Mouse (Mus musculus) forelimb bud, embryonic 11.5 days (tissue): ENCODE data around the gene Traf7.
A peak's percentile ranks its signal among the peaks of the same experiment; 100 is the strongest.

ENCODE experiments used
- DNase-seq: peaks from one replicate; pipeline ENCODE4 v3.0.0-alpha.2; 2012; ENCODE audit warnings: low read depth, low spot score

The Traf7 gene

DNA sequence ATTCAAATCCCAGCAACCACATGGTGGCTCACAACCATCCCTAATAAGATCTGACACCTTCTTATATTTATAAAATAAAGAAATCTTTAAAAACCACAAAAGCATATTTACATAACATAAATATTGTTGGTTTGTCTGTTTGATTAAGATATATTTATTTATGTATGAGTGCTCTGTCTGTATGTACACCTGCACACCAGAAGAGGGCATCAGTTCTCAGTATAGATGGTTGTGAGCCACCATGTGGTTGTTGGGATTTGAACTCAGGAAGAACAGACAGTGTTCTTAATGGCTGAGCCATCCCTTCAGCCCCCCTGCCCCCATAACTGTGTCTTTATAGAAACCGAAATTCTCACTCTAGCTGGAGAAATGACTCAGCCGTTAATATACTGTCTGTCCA is 17.5 kb upstream of the Traf7 start:
- no peak for DNase-seq

DNA sequence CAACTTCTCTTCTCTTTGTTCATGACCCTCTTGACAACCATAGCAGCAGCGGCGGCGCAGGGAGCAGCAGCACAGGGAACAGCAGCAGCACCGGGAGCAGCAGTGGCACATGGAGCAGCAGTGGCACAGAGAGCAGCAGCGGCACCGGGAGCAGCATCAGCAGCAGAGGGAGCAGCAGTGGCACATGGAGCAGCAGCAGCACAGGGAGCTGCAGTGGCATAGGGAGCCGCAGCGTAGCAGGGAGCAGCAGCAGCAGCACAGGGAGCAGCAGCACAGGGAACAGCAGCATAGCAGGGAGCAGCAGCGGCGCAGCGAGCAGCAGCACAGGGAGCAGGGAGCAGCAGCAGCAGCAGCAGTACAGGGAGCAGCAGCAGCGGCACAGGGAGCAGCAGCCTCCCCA is 16.9 kb upstream of the Traf7 start:
- DNase-seq, result no peak

DNA sequence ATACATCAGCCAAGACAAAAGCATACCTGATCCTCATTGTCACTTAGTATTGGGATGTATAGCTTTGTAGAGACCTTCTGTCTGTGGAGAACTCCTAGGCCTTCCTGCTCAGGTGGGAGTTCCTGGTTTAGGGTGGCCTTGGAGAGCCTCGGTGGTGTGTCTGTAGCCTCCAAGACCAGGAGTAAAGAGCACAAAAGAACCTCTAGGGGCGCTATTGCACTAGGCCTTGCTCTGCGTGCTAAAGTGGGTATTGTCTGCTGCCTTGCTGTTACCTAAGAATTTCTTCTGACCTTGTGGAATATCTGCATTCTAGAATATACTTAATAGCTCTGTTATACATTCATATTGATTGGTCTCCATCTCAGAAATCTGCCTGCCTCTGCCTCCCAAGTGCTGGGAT is 12.6 kb upstream of the Traf7 start:
- DNase-seq, result no peak

DNA sequence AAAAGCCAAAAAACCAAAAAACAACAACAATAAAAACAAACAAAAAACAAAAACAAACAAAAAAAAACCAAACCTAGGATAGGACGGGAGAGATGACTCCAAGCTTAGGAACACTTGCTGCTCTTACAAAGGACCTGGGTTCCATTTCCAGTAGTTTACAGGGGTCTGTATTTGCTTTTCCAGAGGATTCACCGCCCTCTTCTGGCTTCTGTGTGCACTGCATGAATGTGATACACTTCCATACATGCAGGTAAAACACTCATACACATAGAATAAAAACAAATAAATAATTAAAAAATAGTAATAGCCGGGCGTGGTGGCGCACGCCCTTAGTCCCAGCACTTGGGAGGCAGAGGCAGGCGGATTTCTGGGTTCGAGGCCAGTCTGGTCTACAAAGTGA is 11.2 kb upstream of the Traf7 start:
- peak; percentile 49 for DNase-seq

DNA sequence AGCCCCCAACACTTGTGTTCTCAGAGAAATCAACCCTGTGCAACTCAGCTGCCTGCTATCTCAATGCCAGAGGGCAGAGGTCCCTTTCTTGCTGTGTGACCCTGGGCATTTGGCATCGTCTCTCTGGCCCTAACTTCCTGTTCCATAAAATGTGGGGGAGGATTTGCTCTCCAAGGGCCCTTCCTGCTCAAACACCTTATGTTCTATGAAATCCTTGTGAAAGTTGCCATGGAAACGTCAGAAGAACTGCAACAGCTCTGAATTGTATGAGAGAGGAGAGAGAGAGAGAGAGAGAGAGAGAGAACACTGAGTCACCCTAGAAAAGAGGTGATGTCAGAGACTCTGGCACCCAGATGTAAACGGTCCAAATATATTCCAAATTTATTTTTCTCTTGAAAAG is 9.8 kb upstream of the Traf7 start:
- DNase-seq, result no peak

DNA sequence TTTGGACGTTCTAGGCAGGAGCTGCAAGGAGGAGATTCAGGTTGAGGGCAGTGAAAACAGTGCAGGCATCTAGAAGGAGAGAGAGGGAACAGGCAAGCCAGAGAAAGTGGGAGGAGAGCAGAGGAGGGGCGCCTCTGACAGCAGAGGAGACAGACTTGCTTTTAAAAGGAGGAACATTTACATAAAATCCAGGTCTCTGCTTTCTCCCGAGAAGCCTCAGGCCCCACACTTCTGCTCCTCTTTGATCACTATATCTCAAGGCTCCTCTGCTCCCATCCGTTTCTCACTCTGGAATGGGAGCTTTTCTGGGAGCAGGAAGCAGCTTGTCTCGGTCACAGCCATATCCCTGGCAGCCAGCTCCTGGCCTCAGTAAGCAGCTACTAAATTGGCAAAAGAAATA is 7.6 kb upstream of the Traf7 start:
- no peak for DNase-seq

DNA sequence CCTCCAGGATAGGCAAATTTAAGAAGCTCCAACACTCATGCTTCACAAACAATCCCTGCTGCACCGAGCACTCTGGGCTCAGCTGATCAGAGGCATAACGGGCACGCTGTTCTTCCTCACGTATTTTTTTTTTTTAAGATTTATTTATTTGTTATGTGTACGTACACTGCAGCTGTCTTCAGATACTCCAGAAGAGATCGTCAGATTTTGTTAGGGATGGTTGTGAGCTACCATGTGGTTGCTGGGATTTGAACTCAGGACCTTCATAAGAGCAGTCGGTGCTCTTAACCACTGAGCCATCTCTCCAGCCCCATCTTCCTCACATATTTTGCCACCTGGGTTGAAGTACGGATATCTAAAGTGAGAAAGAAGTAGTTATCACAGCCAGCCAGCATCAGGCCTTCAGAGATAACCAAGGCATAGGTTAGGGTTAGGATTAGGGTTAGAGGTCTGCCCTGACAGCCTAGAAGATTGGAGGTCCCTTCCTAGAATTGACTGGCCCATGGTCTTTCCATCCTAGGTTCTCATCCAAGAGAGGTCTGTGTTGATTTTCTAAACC is 6.5 kb upstream of the Traf7 start, which contains the start of gene Rab26:
Rab26 (minus strand) TSS at position 51 of the 559 bp plus-strand sequence.
- no peak for DNase-seq

DNA sequence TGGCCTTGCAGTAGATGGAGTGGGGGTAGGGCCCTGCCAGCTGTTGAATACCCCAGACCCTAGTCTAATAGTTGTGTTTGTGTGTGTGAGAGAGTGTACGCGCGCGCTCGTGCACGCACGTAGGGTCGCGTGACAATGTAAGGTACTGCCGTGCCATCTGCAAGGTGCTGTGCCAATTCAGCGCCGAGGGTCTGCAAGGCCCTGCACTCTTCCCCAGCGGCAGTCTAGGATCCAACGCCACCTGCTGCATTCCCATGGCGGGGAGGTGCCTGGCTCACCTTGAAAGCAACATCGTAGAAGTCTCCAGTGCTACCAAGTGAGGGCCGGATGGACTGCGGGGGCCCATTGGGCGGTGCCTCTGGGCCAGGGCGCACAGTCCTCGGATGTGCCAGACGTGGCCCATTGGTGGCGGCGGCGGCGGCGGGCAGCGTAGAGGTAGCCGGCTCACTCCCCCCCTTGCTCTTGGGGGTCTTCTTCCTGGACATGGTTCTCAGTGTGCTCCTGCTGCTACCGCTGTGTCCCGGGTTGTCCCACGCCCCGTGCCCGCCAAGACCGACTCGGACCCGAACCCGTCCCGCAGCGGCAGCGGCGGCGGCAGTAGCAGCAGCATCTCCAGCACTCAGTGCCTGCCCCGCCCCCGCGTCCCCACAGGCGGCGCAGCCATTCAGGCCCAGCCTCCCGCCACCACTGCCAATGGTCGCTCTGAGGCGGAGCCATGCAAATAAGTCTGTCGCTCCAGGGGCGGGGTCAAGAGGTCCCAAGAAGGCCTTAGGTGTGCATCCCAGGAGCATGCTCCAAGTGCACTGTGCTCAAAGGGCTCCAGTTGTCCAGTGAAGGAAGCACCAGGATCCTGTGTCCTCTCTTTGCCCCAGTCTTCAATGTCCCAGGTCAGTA is 5.6 kb upstream of the Traf7 start:
- peak; percentile 77 for DNase-seq

DNA sequence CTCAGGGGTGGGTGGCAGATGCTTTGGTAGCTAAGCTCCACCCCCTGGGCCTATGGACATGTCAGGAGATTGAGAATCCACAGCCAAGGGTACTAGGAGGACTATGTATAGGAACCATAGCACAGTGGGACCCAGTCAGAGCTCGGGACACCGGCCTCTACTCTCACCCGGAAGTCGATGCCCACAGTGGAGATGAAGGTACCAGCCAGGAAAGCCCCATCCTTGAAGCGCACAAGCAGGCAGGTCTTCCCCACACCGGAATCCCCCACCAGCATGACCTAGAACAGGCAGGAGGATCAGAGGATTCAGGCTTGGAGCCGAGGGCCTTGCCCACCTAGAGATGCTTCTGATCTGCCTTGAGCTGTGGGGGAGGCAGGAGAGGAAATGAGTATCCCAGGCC is 4.3 kb upstream of the Traf7 start:
- no peak for DNase-seq

DNA sequence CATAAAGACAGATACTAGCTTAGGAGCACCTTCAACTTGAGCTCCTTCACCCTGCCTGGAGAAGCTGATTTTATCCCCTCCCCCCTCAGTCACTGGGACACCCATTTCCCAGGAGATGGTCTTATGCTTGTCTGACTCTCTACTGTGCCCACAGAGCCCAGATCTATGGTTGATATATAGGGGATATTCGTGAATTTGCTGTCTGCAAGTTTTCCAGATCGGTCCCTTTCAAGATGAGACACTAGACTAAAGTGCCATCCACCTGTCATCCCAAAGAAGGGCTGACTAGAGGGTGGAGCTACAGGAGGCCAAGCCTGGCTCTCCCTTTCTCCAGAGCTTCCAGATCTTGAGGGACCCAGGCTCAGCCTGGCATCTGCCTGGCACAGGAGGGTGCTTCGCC is 3.3 kb upstream of the Traf7 start:
- no peak for DNase-seq

DNA sequence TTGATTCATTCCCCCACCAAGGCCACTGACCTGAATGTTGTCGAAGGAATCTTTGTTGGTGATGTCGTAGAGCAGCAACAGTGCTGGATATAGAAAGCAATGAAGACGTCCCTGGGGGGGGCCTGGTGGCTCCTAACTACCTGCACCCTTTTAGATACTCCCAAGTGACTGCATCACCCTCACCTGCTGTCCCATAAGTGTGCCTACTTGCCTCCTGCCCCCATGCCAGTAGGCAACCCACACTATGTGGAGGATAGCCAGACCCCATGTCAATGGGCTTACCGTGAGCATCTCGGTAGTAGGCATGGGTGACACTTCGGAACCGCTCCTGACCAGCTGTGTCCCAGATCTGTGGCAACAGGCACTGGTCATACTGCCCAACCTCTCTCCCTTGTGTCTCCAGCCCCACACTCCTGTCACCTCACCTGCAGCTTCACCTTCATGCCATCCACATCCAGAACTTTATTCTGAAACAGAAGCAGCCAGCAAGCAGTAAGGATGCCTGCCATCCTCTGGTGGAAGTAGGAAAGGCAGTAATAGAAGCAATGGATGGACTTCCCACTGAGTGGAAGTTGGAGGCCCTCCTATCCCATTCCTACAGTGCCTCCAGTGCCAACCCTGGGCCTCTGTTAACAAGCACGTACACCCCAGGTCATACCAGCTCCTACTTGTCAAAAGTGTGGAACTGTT is 2.8 kb upstream of the Traf7 start:
- no peak for DNase-seq

DNA sequence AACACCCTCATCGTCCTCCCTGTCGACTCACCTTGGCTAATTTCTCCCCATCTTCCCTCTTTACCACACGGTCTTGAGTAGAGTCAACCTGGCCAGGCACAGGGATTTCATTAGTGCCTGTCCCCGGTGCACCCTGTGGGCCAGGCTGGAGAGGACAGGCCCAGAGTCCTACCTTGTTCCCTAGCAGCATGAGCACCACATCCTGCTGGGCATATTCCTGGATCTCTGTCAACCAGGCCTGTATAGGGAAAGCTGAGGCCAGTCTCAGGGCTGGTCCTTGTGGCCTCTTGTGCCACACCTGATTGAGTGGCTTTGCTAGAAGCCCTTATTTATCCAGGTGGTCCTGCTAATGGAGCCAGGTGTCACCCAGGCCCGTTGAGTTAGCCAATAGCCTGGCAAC is 2.1 kb upstream of the Traf7 start:
- no peak for DNase-seq

DNA sequence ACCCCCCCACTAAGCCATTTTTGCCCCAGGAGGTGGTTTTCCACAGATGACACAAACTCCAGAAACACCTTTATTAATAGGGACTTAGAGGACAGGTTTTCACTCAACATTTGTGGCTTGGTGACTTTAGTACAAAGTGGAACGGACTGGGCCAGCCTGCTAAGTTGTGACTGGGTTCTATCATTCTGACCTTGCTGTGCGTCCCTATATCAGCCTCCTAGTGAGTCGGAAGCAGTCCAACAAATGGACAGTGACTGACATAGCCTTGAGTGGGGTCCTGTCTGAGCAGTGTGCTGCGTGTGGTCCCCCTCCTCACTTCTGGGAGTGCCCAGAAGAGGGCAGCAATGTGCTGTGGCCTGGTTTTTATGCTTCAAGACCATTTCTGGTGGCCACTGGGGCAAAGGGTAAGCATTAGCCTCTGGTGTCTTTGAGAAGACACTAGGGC is 1.3 kb upstream of the Traf7 start:
- peak; percentile 79 for DNase-seq

DNA sequence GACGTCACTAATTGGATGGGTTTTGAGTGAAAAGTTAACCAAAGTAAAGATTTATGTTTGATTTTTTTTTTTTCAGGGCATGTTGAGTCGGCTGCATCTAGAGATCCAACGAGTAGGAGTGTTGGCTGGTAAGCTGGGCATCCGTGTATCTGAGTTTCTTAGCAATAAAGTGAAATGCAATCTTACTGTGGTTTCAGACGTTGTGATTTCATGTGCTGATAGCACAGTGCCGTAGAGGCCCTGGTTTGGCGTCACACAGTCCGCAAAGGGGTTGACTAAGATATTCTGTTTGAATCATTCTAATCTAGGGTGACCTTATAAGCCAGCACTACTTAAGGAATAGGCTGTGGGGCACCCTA is 801 bp upstream of the Traf7 start:
- DNase-seq, result no peak

DNA sequence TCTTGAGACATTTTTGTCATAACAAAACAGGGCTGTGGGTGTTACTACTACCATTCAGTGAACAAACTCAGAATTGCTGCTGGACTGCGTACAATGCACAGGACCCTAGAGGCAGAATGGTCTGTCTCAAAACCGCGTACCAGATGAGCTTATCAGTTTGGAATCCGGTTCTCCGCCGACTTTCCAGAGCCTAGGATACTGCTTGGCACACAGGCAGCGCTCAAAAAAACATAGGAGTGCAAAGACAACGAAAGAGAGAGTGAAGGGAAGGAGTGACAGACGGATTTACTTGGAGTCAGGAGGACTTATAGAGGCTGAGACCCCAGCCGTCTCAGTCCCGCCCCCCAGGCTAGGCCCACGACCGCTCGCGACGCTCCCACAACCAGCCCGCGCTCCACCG is 423 bp downstream of the Traf7 start:
- no peak for DNase-seq

DNA sequence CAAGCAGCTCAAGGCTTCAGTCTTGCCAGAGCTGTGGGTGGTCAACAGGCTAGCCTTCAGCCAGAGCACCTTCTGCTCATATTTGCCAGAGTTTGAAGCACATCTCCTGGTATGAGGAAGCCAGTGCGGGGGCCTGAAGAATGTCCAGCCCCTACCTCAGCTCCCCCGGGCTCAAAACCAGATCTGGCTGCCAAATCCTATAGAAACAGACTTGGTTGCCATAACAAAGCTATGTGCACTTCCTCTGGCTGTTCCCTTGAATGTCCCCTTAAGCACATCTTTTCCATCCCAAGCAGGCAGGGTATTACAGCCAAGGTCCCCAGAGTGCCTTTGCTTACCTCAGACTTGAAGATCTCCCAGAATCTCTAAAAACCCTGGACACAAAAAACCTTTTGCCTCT is 3.0 kb downstream of the Traf7 start:
- DNase-seq, result no peak

DNA sequence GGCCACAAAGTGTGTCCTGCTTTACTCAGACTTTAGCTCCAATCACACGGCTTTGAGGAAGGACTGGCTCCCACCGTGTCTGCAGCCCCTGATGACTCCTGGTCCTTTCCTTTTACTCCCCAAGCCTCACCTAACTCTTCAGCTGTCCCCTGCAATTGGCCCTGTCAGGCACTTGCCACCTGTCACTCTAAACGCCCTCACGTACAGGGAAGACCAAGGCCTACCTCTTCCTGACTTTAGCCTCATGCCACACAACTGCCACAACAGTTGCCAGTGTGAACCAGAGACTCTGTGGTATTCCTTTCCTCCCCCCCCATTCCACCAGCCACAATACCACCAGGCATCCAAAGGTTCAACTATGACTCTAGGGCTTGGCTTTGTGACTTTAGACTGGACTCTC is 7.3 kb downstream of the Traf7 start:
- DNase-seq, result no peak

DNA sequence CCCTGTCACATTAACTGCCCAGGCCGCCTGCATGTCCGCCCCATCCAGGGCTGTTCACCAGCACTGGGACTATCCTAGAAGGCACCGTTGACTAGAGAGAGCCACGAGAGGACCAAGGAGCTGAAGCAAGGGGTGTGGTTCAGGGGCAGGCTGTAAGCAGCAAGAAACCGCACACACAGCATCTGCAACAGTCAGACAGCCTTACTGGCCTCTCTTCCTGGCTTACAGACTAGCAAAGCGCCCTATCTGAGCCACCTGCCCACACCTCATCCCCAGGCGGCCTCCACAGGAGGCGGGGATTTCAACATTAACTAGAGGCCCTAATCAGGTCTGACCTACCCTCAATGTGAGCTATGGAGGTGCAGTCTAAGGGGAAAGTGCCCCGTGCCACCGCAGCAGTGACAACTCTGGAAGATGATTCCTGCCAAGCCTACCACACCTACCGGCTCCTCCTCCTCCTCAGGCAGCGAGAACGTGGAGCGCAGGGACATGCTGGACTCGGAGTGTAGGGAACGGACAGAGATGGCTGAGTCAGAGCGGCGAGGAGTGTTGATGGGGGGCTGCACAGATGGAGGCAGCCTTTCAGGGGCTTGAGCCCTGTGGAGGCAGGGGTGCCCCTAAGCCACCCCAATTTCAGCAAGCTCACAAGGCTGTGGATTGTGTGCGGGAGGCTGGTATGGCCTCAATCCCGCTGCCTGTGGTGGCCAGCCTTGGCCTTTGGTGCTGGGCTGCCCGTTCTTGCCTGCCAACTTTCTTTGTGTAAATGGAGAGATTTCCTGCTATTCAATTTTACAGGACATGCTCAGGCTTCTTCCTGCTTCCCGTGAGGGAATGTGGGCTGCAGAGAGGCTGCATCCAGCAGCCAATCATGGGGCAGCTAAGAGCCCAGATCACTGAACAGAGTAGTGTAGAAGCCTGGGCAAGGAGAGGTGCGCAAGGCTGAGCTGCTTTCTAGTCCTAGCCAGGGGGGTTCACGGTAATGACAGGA is 13.2 kb downstream of the Traf7 start:
- DNase-seq, result no peak

DNA sequence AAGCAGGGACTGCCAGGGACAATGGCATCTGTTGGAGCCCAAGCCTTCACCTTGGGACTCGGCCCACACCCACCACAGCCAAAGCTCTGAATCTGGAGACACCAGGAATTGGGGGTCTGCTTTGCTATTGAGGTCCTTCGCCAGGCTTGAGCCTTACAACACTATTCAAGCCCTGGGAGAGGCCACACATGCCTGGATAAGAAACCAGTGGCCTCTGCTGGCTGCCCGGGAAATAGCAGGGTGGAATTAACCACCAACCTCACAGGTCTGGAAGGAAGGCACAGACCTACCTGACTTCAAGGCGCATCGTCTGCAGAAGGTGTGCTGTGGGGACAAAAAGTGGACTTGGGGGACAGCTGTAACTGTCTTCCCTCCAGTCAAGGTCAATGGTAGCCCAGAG is 14.1 kb downstream of the Traf7 start:
- no peak for DNase-seq

DNA sequence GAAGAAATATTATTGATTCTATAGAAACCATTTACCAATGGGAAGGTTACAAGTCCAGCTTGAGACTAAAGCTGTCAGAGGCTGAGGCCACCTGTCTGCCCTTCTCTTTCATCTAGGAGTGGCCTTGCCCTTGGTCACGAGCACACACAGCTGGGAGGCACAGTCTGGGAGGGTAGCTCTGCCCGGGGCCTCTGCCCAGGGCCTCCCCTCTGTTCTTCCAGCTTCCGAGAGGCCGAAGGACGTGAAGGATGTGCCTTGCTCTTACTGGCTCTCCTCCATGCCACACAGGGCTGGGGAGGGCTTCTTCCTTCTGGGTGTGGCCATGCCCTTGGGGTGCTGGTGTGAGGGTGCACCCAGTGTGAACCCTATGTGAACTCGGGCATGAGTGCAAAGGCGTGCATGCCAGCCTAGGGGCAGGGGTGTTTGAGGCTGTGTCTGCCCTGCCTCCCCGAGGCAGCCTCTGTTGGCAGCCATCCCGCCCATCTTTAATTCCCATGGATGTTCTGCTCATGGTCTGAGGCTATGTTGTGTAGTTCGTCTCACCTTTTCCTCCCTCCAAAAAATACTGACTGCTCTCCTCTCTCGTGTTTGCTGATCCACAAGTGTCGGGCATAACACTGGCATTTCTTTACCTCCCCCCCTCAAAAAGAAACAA is 19.8 kb downstream of the Traf7 start:
- no peak for DNase-seq

DNA sequence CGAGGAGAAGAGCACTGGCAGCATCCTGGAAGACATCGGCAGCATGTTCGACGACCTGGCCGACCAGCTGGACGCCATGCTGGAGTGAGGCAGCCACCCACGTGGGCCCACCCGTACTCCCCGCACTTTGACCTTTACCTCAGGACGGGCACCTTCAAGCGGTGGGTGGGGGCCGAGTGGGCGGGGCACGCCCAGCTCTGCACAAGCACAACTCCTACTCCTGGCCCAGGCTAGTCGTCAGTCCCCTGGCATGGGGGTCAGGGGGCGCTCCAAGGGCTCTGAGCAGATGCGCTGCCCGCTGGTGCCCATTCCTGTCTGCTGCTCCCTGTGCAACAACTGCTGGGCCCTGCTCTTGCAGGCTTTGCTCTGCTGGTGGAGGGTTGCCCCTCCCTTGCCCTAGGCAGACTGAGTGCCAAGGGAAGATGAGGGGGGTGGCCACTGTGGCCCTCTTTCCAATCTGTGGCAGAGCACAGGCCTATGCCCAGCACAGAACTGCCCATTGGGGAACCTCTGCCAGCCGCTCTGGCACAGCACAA is 20.5 kb downstream of the Traf7 start:
- DNase-seq, result no peak
